Mouse (Mus musculus) heart, adult 2 months (tissue): ENCODE measurements around the gene Xylt2. TPM values are rescaled to one million over a fixed set of nuclear protein-coding genes. Genes with fewer than 3 reads are reported as not detected.
"Not testable (repeated sequence)": the region's sequence is repeated elsewhere in the genome, so short reads cannot be mapped to it uniquely, and the experiment has no call there.

Experiments
- DNase-seq, 2 experiments: peaks; one replicate each; pipeline ENCODE4 v3.0.0; 2021
- H3K27ac ChIP-seq: fragments of 200-600 bp; 2 replicates; pipeline ENCODE4 v1.8.1; 2022
- H3K27me3 ChIP-seq: fragments of 200-500 bp; 2 replicates; pipeline ENCODE4 v1.6.1; 2012; ENCODE audit warnings: mild to moderate bottlenecking, low read length, inconsistent platforms, mixed read lengths; ENCODE audit not compliant: control insufficient read depth, insufficient read depth
- H3K36me3 ChIP-seq: fragments of 200-500 bp; 2 replicates; pipeline ENCODE4 v1.6.1; 2012; ENCODE audit warnings: low read length, inconsistent platforms; ENCODE audit not compliant: control insufficient read depth, insufficient read depth
- H3K4me1 ChIP-seq: fragments of 200-500 bp; 2 replicates; pipeline ENCODE4 v1.6.1; 2011; ENCODE audit warnings: low read length; ENCODE audit not compliant: control insufficient read depth, insufficient read depth
- H3K4me3 ChIP-seq: fragments of 200-600 bp; 2 replicates; pipeline ENCODE4 v1.8.1; 2022
- H3K79me2 ChIP-seq: fragments of 200-500 bp; replicated peaks from 2 replicates; pipeline ENCODE4 v1.6.1; 2012; ENCODE audit warnings: mild to moderate bottlenecking, inconsistent platforms, low read length, moderate library complexity, mixed read lengths; ENCODE audit not compliant: control insufficient read depth, insufficient read depth
- H3K9ac ChIP-seq: fragments of 200-500 bp; 2 replicates; pipeline ENCODE4 v1.6.1; 2012; ENCODE audit warnings: low read depth, mild to moderate bottlenecking, control low read depth, inconsistent platforms, low read length, mixed read lengths
- CTCF ChIP-seq: fragments of 200-600 bp; IDR thresholded peaks from 2 replicates; pipeline ENCODE4 v1.8.1; 2022; ENCODE audit warnings: antibody characterized with exemption, mild to moderate bottlenecking, moderate library complexity
- EP300 ChIP-seq: fragments of 200-500 bp; IDR thresholded peaks from 2 replicates; pipeline ENCODE4 v1.6.1; 2011; ENCODE audit warnings: low read depth, low read length, control low read depth; ENCODE audit not compliant: insufficient read depth
- POLR2A ChIP-seq: fragments of 200-500 bp; IDR thresholded peaks from 2 replicates; pipeline ENCODE4 v1.6.1; 2011; ENCODE audit warnings: mild to moderate bottlenecking, low read depth, low read length, control low read depth; ENCODE audit not compliant: insufficient read depth
- WGBS: fragments of 180-500 bp; shearing (Covaris S2); methylation state at CpG from one replicate; pipeline ENCODE4 v1.1.7; 2018; 5-methylcytosine and 5-hydroxymethylcytosine counted together
- intact Hi-C: fragments of 180-260 bp; cut with DNase I; formaldehyde crosslinking; loops from one replicate; pipeline ENCODE4 v1.15.1; 2025
- polyA plus RNA-seq: library from polyadenylated mRNA; depleted of rRNA; stranded (reverse); fragments of >200 nt; gene quantifications from 2 replicates; pipeline ENCODE4 v1.2.3, GENCODE M21; 2012
- total RNA-seq, 2 experiments: library from RNA; stranded (reverse); gene quantifications; 2 replicates each; pipeline ENCODE4 v1.2.3; 2021

Xylt2 gene
- total and polyA plus RNA-seq, 3 experiments: 7.2 to 11.6 (median 7.9) TPM

- intact Hi-C loops: no loop called here
- WGBS: 97% methylated on average over 3 of the region's 3 CpGs
Observed at GRCm38 (mm10) chr11:94699399-94699798, 22.1 kb upstream of the Xylt2 start.

GRCm38 (mm10) chr11:94697703-94698464 is 20.6 kb upstream of the Xylt2 start:
- TF ChIP-seq EP300: no peak
- no peak for TF ChIP-seq POLR2A
- no peak for TF ChIP-seq CTCF
- H3K4me1 ChIP-seq: no peaks in the 10 kb centered on the region
- 46% methylated on average over 13 of the region's 13 CpGs for WGBS
- H3K9ac ChIP-seq: no peak overlapping the region
- H3K36me3 ChIP-seq: no peaks in the 10 kb centered on the region
- H3K79me2 ChIP-seq: no peaks in the 10 kb centered on the region
- H3K27me3 ChIP-seq: no peaks in the 10 kb centered on the region
- no peak for DNase-seq
- intact Hi-C loops: no loop called here
- H3K4me3 ChIP-seq: no peak overlapping the region
- no peak overlapping the region for H3K27ac ChIP-seq

More at GRCm38 (mm10) chr11:94699399-94699798, 22.1 kb upstream of the Xylt2 start:
- H3K4me3 ChIP-seq: no peak overlapping the region
- H3K79me2 ChIP-seq: no peaks in the 10 kb centered on the region
- DNase-seq: no peak
- H3K27me3 ChIP-seq: no peaks in the 10 kb centered on the region
- H3K27ac ChIP-seq: no peak overlapping the region
- no peak overlapping the region for H3K9ac ChIP-seq
- no peaks in the 10 kb centered on the region for H3K36me3 ChIP-seq
- TF ChIP-seq EP300 (no peak), CTCF (no peak), POLR2A (no peak)
- H3K4me1 ChIP-seq: no peaks in the 10 kb centered on the region

GRCm38 (mm10) chr11:94697140-94697539 is 19.8 kb upstream of the Xylt2 start:
- Histone ChIP-seq H3K4me1 (no peaks in the 10 kb centered on the region), H3K79me2 (no peaks in the 10 kb centered on the region), H3K4me3 (no peak overlapping the region), H3K27me3 (no peaks in the 10 kb centered on the region), H3K36me3 (no peaks in the 10 kb centered on the region), H3K9ac (no peak overlapping the region), H3K27ac (no peak overlapping the region)
- WGBS: 90% methylated on average over 2 of the region's 2 CpGs
- DNase-seq: no peak
- TF ChIP-seq CTCF: no peak
- intact Hi-C loops: no loop called here

GRCm38 (mm10) chr11:94695508-94695907 is 18.2 kb upstream of the Xylt2 start:
- Histone ChIP-seq H3K27ac (no peak overlapping the region), H3K27me3 (no peaks in the 10 kb centered on the region), H3K4me3 (no peak overlapping the region), H3K36me3 (no peaks in the 10 kb centered on the region), H3K4me1 (no peaks in the 10 kb centered on the region), H3K9ac (no peak overlapping the region), H3K79me2 (no peaks in the 10 kb centered on the region)
- intact Hi-C loops: no loop called here
- 44% methylated on average over 6 of the region's 6 CpGs for WGBS
- no peak for TF ChIP-seq POLR2A
- no peak for TF ChIP-seq CTCF
- TF ChIP-seq EP300: no peak
- DNase-seq: no peak

- H3K27me3 ChIP-seq, H3K9ac ChIP-seq, H3K79me2 ChIP-seq, DNase-seq, H3K4me1 ChIP-seq, H3K4me3 ChIP-seq, H3K27ac ChIP-seq, intact Hi-C loops, H3K36me3 ChIP-seq: not testable (repeated sequence)
Observed at GRCm38 (mm10) chr11:94692502-94692901, 15.2 kb upstream of the Xylt2 start.

- intact Hi-C loops: no loop called here
- WGBS: 58% methylated on average over 6 of the region's 6 CpGs
- TF ChIP-seq POLR2A: no peak
- TF ChIP-seq CTCF: no peak
- no peak for TF ChIP-seq EP300
- no peaks in the 10 kb centered on the region for H3K36me3 ChIP-seq
- H3K27me3 ChIP-seq: no peaks in the 10 kb centered on the region
- H3K27ac ChIP-seq: no peak overlapping the region
- peaks cover 3% of the 10 kb centered on the region for H3K4me1 ChIP-seq
- H3K4me3 ChIP-seq: no peak overlapping the region
- H3K79me2 ChIP-seq: no peaks in the 10 kb centered on the region
- H3K9ac ChIP-seq: no peak overlapping the region
- peak in 1 of 2 experiments; percentile 14 for DNase-seq
Observed at GRCm38 (mm10) chr11:94687178-94687577, 9.9 kb upstream of the Xylt2 start.
